Mouse (Mus musculus): ENCODE measurements around the gene D11Wsu47e.

GRCm38 (mm10) chr11:113729917-113730316, 45.7 kb downstream of the D11Wsu47e start:
- TF ChIP-seq CTCF (IDR thresholded peaks at IDR 0.05; ENCODE audit: extremely low read depth, insufficient read depth, insufficient read length, insufficient replicate concordance) (no peak), POLR2A (IDR thresholded peaks at IDR 0.05; ENCODE audit: low read depth, low read length) (no peak)
